Mouse (Mus musculus) stomach, embryonic 14.5 days (tissue): ENCODE data around the gene Gm17660. TPM values are rescaled to one million over a fixed set of nuclear protein-coding genes. Genes with fewer than 3 reads are reported as not detected.

Experiments used
- ATAC-seq: fragments of 200-750 bp; cut with Nextera tagmentation; 2 replicates; pipeline ENCODE4 v1.8.0; 2017; ENCODE audit warnings: low read depth, moderate TSS enrichment; ENCODE audit not compliant: insufficient number of reproducible peaks, insufficient read depth, low FRiP score
- H3K27ac ChIP-seq: fragments of 300-500 bp; sonication (generic); 2 replicates; pipeline ENCODE4 v1.5.1; 2014; ENCODE audit warnings: mild to moderate bottlenecking, low read length, moderate library complexity, mixed read lengths
- H3K27me3 ChIP-seq: fragments of 300-500 bp; sonication (generic); 2 replicates; pipeline ENCODE4 v1.6.1; 2014; ENCODE audit warnings: low read length, control low read depth, mixed read lengths; ENCODE audit not compliant: control insufficient read depth, insufficient read depth
- H3K36me3 ChIP-seq: fragments of 300-500 bp; sonication (generic); 2 replicates; pipeline ENCODE4 v1.6.1; 2014; ENCODE audit warnings: mild to moderate bottlenecking, control low read depth, low read length, moderate library complexity, mixed read lengths; ENCODE audit not compliant: control insufficient read depth, insufficient read depth
- H3K4me1 ChIP-seq: fragments of 300-500 bp; sonication (generic); 2 replicates; pipeline ENCODE4 v1.6.1; 2014; ENCODE audit warnings: low read length, control low read depth, mixed read lengths; ENCODE audit not compliant: control insufficient read depth, insufficient read depth
- H3K4me2 ChIP-seq: fragments of 300-500 bp; sonication (generic); replicated peaks from 2 replicates; pipeline ENCODE4 v1.6.1; 2014; ENCODE audit warnings: low read depth, low read length, control low read depth
- H3K4me3 ChIP-seq: fragments of 300-500 bp; sonication (generic); 2 replicates; pipeline ENCODE4 v1.5.1; 2014; ENCODE audit warnings: low read depth, low read length, control low read depth
- H3K9ac ChIP-seq: fragments of 300-500 bp; sonication (generic); replicated peaks from 2 replicates; pipeline ENCODE4 v1.6.1; 2014; ENCODE audit warnings: low read depth, mild to moderate bottlenecking, control low read depth, low read length, moderate library complexity, mixed read lengths
- H3K9me3 ChIP-seq: fragments of 300-500 bp; sonication (generic); 2 replicates; pipeline ENCODE4 v1.6.1; 2016; ENCODE audit warnings: low read depth, low read length, control low read depth; ENCODE audit not compliant: control insufficient read depth
- WGBS: fragments of 180-500 bp; shearing (Covaris S2); extraction: QIAGEN DNeasy Blood & Tissue Kit; methylation state at CpG from one replicate; pipeline ENCODE4 v1.1.7; 2014; 5-methylcytosine and 5-hydroxymethylcytosine counted together
- polyA plus RNA-seq: library from polyadenylated mRNA; unstranded; fragments of >200 nt; fragmentation: Nextera tagmentation; extraction: Ambion mirVana; gene quantifications from 2 replicates; pipeline ENCODE4 v1.2.1, GENCODE M21; 2014

Gene Gm17660
- polyA plus RNA-seq, 1 experiment from 2014 or later, result not detected

DNA sequence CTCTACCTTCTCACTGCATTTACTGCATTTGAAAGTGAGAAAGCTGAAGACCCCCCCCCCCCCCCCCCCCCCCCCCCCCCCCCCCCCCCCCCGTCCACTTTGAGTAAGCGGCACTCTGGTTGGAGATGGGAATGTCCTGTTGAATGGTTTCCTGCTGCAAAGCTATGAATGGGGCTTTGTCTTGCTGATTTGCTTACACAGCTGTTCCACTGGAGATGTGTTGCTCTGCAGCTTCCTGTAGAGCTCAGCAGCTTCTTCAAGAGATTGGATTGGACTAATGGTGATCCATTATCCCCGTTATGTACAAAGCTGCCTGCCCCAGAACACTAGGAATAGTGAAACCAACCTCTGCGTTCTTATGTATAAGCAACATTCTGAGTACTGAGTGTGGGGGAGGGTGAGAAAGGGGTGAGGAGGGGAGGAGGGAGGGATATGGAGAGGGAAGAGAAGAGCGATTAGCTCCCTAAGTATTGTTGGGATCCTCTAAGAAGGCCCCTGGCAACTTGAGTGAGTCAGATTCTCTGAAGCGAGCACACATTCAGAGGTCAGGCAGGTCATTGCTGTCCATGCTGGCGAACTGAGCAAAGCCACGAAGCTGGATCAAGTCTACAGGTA is 5.0 kb downstream of the Gm17660 start:
- ATAC-seq, result peak; percentile 93
- 19% methylated on average over 6 of the region's 8 CpGs for WGBS
- H3K27ac ChIP-seq, result peak overlapping the region; percentile 76
- no peak overlapping the region for H3K9ac ChIP-seq
- no peak overlapping the region for H3K4me3 ChIP-seq
- H3K27me3 ChIP-seq, result no peaks in the 10 kb centered on the region
- no peak overlapping the region for H3K4me2 ChIP-seq
- H3K36me3 ChIP-seq, result no peaks in the 10 kb centered on the region
- H3K4me1 ChIP-seq, result 0 out of 2 replicates have a peak, but pooled peaks cover 5% of the 10 kb centered on the region
- no peaks in the 10 kb centered on the region for H3K9me3 ChIP-seq

DNA sequence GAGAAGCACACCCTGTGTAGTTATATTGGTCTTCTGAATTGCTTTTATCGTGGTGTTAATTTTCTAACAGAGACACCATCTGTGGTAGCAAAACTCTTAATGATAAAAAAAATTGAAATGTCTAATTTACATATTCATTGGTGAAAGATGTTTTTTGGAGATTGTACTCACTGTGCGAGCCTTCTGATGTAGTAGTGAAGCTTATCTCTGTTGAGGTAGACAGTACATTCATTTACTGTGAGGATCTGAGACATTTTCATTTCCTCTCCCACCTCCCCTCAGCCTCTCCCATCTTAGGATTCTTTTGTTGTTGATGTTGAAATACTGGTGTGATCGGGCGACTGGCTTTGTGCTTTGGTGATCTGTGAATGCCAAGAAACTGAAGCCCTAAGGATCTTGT is 6.4 kb downstream of the Gm17660 start:
- no peaks in the 10 kb centered on the region for H3K9me3 ChIP-seq
- no peak overlapping the region for H3K4me3 ChIP-seq
- no peak overlapping the region for H3K4me2 ChIP-seq
- H3K27me3 ChIP-seq, result no peaks in the 10 kb centered on the region
- no peak overlapping the region for H3K27ac ChIP-seq
- no peaks in the 10 kb centered on the region for H3K36me3 ChIP-seq
- H3K4me1 ChIP-seq, result 0 out of 2 replicates have a peak, but pooled peaks cover 5% of the 10 kb centered on the region
- ATAC-seq, result no peak
- WGBS, result 81% methylated on average over 4 of the region's 4 CpGs
- H3K9ac ChIP-seq, result no peak overlapping the region

DNA sequence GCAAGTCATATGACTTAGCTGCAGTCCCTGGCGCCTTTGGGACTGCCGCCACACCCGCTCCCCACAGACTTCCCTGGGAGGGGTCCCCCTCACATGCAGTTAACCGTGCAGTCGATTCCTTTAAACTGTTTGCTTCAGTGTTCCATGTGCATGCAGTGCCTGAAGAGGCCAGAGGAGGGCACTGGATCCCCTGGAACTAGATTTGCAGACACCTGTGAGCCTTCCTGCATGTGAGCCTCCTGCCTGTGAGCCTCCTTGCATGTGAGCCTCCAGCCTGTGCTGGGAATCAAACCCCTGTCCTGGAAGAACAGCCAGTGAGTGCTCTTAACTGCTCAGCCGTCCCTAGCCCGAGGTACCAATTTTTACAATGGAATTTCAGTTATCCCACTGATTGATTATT is 8.7 kb downstream of the Gm17660 start:
- H3K9ac ChIP-seq, result no peak overlapping the region
- ATAC-seq, result no peak
- no peak overlapping the region for H3K4me2 ChIP-seq
- H3K27ac ChIP-seq, result no peak overlapping the region
- 84% methylated on average over 7 of the region's 7 CpGs for WGBS
- no peaks in the 10 kb centered on the region for H3K9me3 ChIP-seq
- no peaks in the 10 kb centered on the region for H3K27me3 ChIP-seq
- peaks cover 4% of the 10 kb centered on the region; the same call in 1 of the 2 replicates for H3K36me3 ChIP-seq
- H3K4me3 ChIP-seq, result no peak overlapping the region
- 0 out of 2 replicates have a peak, but pooled peaks cover 5% of the 10 kb centered on the region for H3K4me1 ChIP-seq

- Histone ChIP-seq H3K27me3 (no peaks in the 10 kb centered on the region), H3K27ac (no peak overlapping the region), H3K4me2 (no peak overlapping the region), H3K9ac (no peak overlapping the region), H3K36me3 (peaks cover 12% of the 10 kb centered on the region), H3K4me1 (no peaks in the 10 kb centered on the region), H3K9me3 (no peaks in the 10 kb centered on the region), H3K4me3 (no peak overlapping the region)
- WGBS, result 86% methylated on average over 11 of the region's 11 CpGs
- peak; percentile 72; the same call in 1 of the 2 replicates for ATAC-seq
Measured at GRCm38 (mm10) chr5:104062773-104063551, 14.4 kb downstream of the Gm17660 start.

DNA sequence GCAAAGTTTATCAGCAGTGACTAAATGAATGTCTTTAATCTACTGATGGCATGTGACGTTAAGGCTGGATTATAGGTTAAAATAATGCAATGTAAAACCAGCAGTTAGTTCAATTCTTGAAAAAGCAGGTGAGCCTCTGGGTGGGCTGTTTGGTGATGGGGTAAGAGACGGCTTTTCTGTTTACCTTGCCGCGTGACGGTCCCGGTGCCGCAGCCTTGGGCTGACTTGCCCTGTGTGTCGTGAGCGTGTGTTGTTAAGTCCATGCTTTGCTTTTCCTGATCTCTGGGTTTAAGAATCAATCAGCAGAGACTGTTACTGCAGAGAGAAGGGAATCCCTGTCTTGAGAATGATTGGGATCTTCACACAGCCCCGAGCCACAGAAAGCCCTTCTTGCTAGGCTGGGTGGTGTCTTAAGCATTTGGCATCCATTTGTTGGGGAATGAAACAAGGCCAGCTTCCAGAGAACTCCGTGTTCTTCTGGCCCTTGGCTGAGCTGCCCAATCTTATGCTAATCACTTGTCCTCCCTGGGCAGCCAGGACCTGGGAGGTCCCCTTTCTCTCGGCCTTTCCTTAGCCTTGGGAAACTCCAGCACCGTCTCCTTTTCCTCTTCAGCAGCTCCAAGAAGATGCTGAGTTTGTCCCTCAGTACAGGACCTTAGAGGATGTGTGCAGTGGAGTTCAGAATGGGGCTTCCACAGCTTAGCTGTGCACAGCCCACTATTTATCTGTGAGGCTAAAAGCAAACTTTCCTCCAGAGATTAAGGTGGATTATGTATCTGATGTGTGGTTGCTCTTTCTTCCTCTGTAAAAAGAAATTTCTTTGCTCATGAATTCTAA is 15.3 kb downstream of the Gm17660 start:
- Histone ChIP-seq H3K4me1 (no peaks in the 10 kb centered on the region), H3K27me3 (no peaks in the 10 kb centered on the region), H3K36me3 (peaks cover 12% of the 10 kb centered on the region), H3K9ac (no peak overlapping the region), H3K4me2 (no peak overlapping the region), H3K27ac (no peak overlapping the region), H3K4me3 (no peak overlapping the region), H3K9me3 (no peaks in the 10 kb centered on the region)
- 80% methylated on average over 13 of the region's 13 CpGs for WGBS
- no peak; the same call in 1 of the 2 replicates for ATAC-seq

GRCm38 (mm10) chr5:104060429-104060828 is 17.0 kb downstream of the Gm17660 start:
- H3K9ac ChIP-seq, result no peak overlapping the region
- no peak overlapping the region for H3K4me2 ChIP-seq
- H3K9me3 ChIP-seq, result no peaks in the 10 kb centered on the region
- no peaks in the 10 kb centered on the region for H3K4me1 ChIP-seq
- no peak for ATAC-seq
- no peak overlapping the region for H3K4me3 ChIP-seq
- H3K36me3 ChIP-seq, result peaks cover 12% of the 10 kb centered on the region
- H3K27ac ChIP-seq, result no peak overlapping the region
- H3K27me3 ChIP-seq, result no peaks in the 10 kb centered on the region
- WGBS, result 81% methylated on average over 5 of the region's 5 CpGs

- WGBS, result 65% methylated on average over 9 of the region's 9 CpGs
- H3K36me3 ChIP-seq, result peaks cover 8% of the 10 kb centered on the region
- no peaks in the 10 kb centered on the region for H3K27me3 ChIP-seq
- H3K4me1 ChIP-seq, result no peaks in the 10 kb centered on the region
- H3K4me3 ChIP-seq, result no peak overlapping the region
- no peak overlapping the region; the same call in 1 of the 2 replicates for H3K9ac ChIP-seq
- H3K9me3 ChIP-seq, result no peaks in the 10 kb centered on the region
- ATAC-seq, result no peak
- no peak overlapping the region for H3K4me2 ChIP-seq
- H3K27ac ChIP-seq, result no peak overlapping the region
Measured at GRCm38 (mm10) chr5:104059628-104060027, 17.8 kb downstream of the Gm17660 start.

DNA sequence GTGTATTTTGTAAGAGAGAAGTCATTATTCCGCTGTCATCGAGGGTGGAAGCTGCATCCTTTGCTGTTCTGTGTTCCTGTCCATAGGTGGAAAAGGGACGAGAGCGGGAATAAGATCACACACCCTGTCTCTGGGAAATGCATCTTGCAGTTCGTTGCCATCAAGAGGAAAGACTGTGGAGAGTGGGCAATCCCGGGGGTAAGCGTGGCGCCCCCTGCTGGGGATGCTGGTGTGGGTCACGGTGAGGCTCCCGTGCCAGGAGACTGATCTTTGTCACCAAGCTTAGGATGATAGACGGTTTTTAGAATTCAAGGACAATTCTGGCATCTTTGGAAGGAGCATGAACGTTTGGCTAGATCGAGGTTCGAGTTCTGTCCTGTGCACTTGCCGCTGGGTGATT is 19.4 kb downstream of the Gm17660 start:
- WGBS, result 67% methylated on average over 15 of the region's 15 CpGs
- no peaks in the 10 kb centered on the region for H3K9me3 ChIP-seq

More for the DNA sequence above, 19.4 kb downstream of the Gm17660 start:
- Histone ChIP-seq H3K4me2 (no peak overlapping the region), H3K27ac (no peak overlapping the region), H3K36me3 (peaks cover 8% of the 10 kb centered on the region), H3K4me1 (no peaks in the 10 kb centered on the region), H3K4me3 (no peak overlapping the region), H3K27me3 (no peaks in the 10 kb centered on the region), H3K9ac (no peak overlapping the region)
- no peak for ATAC-seq
